Mouse (Mus musculus): ENCODE data around the gene Hbb-bh2. TPM values are rescaled to one million over a fixed set of nuclear protein-coding genes. Genes with fewer than 3 reads are reported as not detected.
"Not testable (repeated sequence)": the region's sequence is repeated elsewhere in the genome, so short reads cannot be mapped to it uniquely, and the experiment has no call there.

Hbb-bh2 gene
- total RNA-seq, 2 experiments from 2014 or later: not detected

DNA sequence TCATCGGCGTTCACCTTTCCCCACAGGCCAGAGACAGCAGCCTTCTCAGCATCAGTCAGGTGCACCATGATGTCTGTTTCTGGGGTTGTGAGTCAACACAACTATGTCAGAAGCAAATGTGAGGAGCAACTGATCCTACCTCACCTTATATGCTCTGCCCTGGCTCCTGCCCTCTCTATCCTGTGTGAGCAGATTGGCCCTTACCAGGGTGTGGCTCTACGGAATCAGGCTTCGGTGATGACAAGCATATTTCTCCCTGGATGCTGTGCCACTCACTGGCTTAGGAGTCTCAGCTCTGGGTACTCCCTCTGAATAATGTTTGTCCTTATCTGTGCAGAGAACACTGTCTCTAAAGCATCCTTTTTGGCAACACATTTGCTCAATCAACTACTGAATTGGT lies 12.5 kb downstream of the Hbb-bh2 start, which contains the start of gene Hbb-bs:
Gene Hbb-bs (minus strand): TSS at position 289 of the 400 bp plus-strand sequence.
- TF ChIP-seq CTCF (IDR thresholded peaks at IDR 0.05): no peak

DNA sequence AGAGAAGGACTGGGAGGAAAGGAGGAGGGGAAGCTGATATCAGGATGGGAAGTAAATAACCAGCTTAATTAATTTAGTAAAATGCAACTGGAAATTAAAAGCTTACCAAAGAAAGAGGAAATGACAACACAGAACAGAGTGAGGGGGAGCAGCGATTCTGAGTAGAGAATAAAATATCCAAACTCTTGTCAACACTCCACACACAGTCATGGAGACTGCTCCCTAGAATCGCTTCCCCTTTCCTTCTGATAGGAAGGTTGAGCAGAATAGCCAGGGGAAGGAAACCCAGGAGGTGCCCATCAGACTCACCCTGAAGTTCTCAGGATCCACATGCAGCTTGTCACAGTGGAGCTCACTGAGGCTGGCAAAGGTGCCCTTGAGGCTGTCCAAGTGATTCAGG lies 13.2 kb downstream of the Hbb-bh2 start:
- H3K27ac ChIP-seq; DNase-seq; intact Hi-C loops (cut with DNase I); H3K4me3 ChIP-seq: not testable (repeated sequence)

More for the DNA sequence above, 12.5 kb downstream of the Hbb-bh2 start, which contains the start of gene Hbb-bs:
- no peak within 1 kb of the TSS for H3K27ac ChIP-seq
- no peak within 1 kb of the TSS for H3K4me3 ChIP-seq
- DNase-seq: no peak
- intact Hi-C loops (cut with DNase I): no loop called here

DNA sequence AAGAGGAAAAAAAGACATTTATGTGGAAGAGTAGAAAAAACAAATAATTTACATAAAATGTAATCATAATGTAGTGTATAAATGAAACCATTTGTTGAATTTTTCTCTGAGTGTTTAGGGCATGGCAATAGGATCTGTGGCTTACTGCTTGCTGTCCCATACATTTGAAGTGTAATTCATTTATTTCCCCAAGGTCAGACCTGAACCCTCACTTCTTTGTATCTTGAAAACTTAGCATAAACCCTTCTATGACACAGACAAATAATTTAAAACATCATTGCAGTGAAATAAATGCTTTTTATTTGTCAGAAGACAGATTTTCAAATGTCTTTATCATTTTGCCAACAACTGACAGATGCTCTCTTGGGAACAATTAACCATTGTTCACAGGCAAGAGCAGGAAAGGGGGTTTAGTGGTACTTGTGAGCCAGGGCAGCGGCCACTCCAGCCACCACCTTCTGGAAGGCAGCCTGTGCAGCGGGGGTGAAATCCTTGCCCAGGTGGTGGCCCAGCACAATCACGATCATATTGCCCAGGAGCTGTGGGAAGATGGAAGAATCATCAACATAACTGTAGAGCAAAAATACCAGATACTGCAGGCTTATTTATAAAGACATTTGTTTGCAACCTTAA lies 13.9 kb downstream of the Hbb-bh2 start:
- no peak overlapping the region for H3K27ac ChIP-seq
- no peak for TF ChIP-seq CTCF (IDR thresholded peaks at IDR 0.05)
- DNase-seq: no peak
- no peak overlapping the region for H3K4me3 ChIP-seq
- intact Hi-C loops (cut with DNase I): no loop called here

DNA sequence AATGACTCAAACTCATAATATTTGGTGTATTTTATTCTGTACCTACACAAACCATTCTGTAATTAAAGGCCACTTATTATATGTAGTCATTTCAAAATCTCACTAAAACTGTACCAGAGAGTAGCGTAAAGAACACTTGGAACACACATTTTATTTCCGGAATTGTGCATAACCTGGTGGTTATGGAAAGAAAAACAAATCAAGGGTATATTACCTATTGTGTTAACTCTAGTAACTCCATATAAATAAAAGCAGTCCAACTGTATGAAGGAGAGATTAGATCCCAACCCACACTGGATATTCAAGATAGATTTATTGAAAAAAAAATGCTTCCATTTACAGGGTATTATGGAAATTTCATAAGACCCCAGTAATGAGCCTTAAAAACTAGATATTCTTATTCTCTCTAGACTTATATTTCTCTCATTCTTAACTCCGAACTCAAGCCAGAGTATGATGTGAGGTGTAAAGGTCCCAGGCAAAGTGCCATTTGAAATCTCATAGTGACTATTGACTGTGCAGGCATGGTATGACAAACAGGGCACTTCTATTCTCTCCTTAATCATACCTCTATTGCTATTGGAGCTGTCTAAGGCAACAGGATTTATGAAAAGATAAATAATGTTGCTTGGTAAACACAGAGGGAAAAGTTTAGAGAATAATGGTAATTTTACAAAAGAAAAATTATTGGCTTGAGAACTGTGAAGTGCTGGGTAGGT lies 14.6 kb downstream of the Hbb-bh2 start:
- DNase-seq: no peak
- no peak overlapping the region for H3K4me3 ChIP-seq
- no peak for TF ChIP-seq CTCF (IDR thresholded peaks at IDR 0.05)
- intact Hi-C loops (cut with DNase I): no loop called here
- H3K27ac ChIP-seq: no peak overlapping the region

DNA sequence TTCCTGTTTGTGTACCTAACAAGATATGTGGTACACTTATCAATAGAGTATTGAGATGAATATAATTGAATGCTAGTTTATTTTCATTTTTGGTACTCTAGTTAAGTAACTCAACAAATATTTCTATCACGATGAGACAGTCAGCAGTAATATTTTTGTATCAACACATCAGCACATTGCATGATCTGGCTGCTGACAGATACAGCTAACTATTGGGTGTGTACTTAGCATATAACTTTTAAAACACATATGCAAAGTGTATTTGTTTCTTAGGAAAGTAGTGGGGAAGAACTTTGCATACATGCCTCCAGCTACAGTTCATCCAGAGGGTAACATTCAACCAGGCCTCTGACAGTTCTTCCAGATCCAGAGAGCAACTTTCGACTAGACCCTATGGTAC lies 15.7 kb downstream of the Hbb-bh2 start:
- H3K27ac ChIP-seq: no peak overlapping the region
- intact Hi-C loops (cut with DNase I): no loop called here
- no peak for DNase-seq
- H3K4me3 ChIP-seq: no peak overlapping the region
- TF ChIP-seq CTCF (IDR thresholded peaks at IDR 0.05): no peak

DNA sequence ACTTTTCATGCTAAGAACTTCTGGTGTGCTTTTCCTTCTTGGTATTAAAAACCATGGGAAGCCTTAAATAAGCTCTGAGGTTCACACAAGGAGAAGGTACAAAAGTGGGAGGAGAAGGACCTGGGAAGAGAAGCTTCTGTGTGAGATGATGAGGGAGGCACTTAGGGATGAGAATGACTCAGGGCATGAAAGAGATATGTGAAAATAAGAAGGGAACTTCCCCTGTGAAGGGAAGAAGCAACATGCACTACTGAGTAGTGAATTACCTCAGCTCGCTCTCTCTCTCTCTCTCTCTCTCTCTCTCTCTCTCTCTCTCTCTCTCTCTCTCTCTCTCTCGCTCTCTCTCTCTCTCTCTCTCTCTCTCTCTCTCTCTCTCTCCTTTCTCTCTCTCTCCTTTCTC lies 25.2 kb downstream of the Hbb-bh2 start:
- H3K4me3 ChIP-seq; H3K27ac ChIP-seq; intact Hi-C loops (cut with DNase I); DNase-seq: not testable (repeated sequence)

DNA sequence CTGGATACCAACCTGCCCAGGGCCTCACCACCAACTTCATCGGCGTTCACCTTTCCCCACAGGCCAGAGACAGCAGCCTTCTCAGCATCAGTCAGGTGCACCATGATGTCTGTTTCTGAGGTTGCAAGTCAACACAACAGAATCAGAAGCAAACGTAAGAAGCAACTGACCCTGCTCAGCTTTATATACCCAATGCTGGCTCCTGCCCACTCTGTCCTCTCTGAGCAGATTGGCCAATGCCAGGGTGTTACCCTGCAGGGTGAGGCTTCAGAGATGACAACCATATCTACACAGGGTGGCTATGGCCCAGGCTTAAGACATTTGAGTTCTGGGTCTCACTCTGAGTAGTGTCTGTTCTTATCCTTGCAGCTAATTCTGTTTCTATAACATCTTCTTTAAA lies 26.6 kb downstream of the Hbb-bh2 start, which contains the start of gene Hbb-bt:
Gene Hbb-bt (minus strand): TSS at position 231 of the 400 bp plus-strand sequence.
- Histone ChIP-seq H3K4me3 (no peak within 1 kb of the TSS), H3K27ac (no peak within 1 kb of the TSS)
- no peak for DNase-seq
- no peak for TF ChIP-seq CTCF (IDR thresholded peaks at IDR 0.05)
- intact Hi-C loops (cut with DNase I): no loop called here

DNA sequence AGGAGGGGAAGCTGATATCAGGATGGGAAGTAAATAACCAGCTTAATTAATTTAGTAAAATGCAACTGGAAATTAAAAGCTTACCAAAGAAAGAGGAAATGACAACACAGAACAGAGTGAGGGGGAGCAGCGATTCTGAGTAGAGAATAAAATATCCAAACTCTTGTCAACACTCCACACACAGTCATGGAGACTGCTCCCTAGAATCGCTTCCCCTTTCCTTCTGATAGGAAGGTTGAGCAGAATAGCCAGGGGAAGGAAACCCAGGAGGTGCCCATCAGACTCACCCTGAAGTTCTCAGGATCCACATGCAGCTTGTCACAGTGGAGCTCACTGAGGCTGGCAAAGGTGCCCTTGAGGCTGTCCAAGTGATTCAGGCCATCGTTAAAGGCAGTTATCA lies 27.2 kb downstream of the Hbb-bh2 start:
- H3K27ac ChIP-seq; intact Hi-C loops (cut with DNase I): not testable (repeated sequence)

DNA sequence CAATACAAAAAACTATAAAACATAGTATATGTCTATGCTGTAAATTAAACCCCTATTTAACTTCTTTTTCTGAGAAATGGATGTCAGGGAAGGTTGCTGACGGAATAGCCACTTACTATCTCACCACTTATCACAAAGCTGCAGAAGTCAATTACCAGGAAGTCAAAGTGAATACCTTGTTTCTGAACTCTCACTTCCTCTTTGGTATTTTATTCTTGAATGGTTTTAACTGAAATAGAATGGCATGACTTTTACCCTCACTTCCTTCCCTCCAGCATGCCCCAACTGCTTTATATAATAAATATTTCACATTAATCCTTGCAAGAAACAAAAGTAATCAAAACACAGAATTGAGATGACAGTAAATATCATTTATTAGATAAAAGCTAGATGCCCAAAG lies 28.1 kb downstream of the Hbb-bh2 start:
- Histone ChIP-seq H3K27ac (no peak overlapping the region), H3K4me3 (no peak overlapping the region)
- intact Hi-C loops (cut with DNase I): no loop called here
- no peak for TF ChIP-seq CTCF (IDR thresholded peaks at IDR 0.05)
- no peak for DNase-seq

More for the DNA sequence above, 27.2 kb downstream of the Hbb-bh2 start:
- not testable (repeated sequence) for H3K4me3 ChIP-seq, DNase-seq

DNA sequence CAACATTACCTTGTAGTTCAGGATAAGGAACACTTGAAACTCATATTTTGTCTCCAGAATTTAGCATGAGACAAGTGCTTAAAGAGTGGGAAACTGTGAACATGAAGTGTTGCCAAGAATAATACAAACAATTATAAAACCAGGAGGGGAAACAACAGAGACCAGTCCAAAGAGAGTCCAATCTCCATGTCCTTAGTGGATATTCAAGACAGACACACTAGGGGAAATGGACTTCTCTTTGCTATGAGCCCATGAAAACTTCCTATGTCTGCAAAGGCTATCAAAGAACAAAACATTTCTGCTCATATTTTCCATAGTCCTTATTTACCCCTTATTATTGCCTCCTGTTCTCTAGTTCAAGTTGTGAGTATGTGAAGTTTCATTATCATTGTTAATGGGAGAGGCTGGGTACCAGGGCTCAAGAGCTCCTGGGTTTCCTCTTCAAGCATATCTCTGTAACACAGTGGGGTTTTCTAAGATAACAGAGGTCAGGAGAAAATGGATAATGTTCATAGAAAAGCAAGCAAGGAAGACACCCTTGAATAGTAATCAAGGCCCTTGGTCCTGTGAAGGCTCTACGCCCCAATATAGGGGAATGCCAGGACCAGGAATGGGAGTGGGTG lies 29.0 kb downstream of the Hbb-bh2 start:
- DNase-seq: no peak
- TF ChIP-seq CTCF (IDR thresholded peaks at IDR 0.05): no peak
- no peak overlapping the region for H3K27ac ChIP-seq

DNA sequence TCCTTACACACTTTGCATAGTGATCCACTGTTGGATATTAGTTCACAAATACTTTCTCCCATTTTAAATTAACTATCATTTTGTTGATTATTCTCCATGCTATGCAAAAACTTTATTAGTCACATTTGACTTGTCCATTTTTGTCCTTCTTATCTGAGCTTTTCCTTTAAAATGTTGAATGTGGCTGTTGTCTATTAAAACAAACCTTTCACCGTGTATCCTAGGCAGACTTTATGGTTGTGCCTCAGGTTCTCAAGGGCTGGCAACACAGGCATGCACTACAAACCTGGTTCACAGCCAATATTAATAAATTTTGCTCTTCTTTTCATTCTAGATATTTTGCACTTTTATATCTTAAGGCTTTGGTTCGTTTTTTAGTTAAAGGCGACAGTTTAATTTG lies 29.6 kb downstream of the Hbb-bh2 start:
- no peak for TF ChIP-seq CTCF (IDR thresholded peaks at IDR 0.05)
- intact Hi-C loops (cut with DNase I): no loop called here
- no peak for DNase-seq
- no peak overlapping the region for H3K4me3 ChIP-seq
- H3K27ac ChIP-seq: no peak overlapping the region

More for the DNA sequence above, 29.0 kb downstream of the Hbb-bh2 start:
- H3K4me3 ChIP-seq: no peak overlapping the region
- intact Hi-C loops (cut with DNase I): no loop called here

DNA sequence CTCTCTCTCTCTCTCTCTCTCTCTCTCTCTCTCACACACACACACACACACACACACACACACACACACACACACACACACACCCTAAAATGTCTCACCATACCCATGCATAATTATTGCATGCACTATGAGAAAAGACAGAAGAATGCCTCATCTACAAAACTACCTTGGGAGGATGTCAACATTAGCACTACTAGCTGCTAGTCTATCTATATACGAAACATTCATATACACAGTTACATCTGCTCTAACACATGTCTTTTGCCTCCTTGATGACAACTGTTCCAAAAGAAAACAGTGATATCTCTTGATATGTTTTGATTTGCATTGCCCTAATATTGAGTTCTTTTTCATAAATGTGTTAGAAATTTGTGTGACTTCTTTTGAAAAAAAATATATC lies 30.0 kb downstream of the Hbb-bh2 start:
- Histone ChIP-seq H3K4me3 (no peak overlapping the region), H3K27ac (no peak overlapping the region)
- intact Hi-C loops (cut with DNase I): no loop called here
- no peak for TF ChIP-seq CTCF (IDR thresholded peaks at IDR 0.05)
- DNase-seq: no peak

DNA sequence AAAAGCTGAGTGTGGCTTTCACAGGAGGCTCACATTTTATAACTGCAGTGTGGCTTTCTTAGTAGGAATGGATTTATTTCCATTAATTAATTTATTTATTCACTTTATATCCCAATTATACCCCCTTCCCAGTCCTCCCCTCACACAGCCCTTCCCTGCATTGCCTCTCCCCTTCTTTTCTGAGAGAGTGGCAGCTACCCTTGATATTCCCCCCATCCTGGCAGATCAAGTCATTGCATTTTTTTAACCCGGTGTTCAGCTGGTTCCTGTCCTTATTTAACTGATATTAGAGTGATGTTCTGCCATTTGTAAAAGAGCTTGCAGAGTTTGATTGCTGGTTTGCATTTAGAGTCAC lies 30.5 kb downstream of the Hbb-bh2 start:
- no peak for TF ChIP-seq CTCF (IDR thresholded peaks at IDR 0.05)
- intact Hi-C loops (cut with DNase I): no loop called here
- DNase-seq: no peak
- Histone ChIP-seq H3K4me3 (no peak overlapping the region), H3K27ac (no peak overlapping the region)
